Mouse (Mus musculus): ENCODE measurements around the gene Dzip1.

Gene Dzip1

GRCm38 (mm10) chr14:118924673-118925615 lies at the start of gene Dzip1:
Gene Dzip1 (minus strand): TSS chr14:118925460.
- peak; percentile 89 for ATAC-seq (ENCODE audit: low TSS enrichment)

DNA sequence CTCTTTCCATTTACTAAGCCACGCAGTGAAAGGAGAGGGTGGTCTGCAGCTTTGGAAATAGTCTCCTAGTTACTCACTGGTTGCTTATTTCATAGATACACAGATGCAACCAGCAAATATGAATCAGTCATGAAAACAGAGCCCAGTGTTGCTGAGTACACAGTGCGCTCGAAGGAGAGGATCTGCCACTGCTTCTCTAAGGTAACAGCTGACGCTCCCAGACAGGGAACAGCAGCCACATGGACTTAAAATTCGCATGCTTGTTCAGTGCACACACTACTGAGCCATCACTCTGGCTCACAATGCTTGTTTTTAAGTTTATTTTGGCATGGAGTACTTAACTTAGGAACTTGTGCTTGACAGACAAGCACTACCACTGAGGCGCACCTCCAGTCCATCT lies 47.0 kb upstream of the Dzip1 start:
- no peak for ATAC-seq (ENCODE audit: low TSS enrichment)

DNA sequence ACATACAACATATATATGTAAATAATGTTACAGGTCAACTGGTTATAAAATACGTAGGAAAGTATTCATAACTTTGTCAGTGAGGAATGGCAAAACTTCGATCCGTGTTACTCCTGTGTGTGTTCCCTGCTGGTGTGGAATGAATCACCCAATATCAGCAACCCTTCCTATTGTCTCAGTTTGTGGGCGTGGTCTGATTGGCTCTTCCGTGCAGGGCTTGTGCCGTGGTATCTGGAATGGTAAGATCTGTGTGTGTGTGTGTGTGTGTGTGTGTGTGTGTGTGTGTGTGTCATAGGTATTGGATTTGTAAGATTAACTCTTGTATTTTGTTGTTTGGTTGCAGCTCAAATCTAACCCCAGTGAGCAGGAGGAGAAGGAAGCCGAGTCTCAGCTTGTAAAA lies 42.4 kb upstream of the Dzip1 start:
- no peak for ATAC-seq (ENCODE audit: low TSS enrichment)

DNA sequence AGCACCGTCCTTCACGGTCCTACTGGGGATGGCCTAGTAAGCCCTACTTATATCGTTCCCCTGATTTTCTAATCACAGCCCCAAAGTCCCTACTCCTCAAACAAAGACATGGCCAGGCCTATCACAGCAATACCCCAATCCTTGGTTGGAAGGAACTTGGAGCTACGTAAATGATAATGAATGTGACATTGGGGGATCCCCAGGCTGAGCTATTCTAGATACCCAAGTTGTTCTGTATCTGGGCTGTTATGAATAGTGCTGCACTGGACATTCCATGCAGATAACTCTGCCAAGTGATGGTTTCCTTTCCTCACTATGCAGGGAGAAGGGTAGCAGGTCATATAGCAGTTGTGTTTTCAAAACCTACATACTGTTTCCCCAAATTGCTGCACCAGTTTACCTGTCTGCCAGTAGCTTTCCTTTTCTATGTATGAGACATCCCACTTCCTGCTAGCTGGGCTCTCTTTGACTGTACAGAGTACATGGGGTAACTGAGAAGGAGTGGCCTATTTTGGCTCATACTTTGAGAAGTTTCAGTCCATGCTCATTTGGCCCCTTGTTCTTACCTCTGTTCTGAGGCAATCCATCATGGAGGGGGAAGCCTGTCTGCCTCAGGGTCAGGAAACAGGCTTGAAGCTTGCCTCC lies 40.2 kb upstream of the Dzip1 start:
- ATAC-seq (ENCODE audit: low TSS enrichment): no peak

DNA sequence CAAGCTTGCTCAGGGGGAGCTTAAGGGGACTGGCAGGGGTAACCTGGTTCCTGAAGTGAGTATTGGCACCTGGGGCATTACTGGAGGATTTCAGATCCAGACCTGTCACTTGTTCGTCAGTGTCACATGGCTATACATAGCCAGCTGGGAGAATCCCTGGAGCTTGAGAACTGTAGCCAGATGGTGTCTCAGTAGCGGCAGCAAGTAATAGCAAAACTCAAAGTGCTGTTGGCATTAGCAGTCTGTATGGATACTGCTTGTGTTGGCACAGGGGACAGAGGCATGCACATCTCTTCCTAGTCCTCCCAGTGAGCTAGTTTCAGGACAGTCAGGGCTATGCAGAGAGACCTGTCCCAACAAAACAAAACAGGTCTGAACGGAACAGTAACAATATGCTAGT lies 32.8 kb upstream of the Dzip1 start:
- ATAC-seq (ENCODE audit: low TSS enrichment): peak; percentile 50

DNA sequence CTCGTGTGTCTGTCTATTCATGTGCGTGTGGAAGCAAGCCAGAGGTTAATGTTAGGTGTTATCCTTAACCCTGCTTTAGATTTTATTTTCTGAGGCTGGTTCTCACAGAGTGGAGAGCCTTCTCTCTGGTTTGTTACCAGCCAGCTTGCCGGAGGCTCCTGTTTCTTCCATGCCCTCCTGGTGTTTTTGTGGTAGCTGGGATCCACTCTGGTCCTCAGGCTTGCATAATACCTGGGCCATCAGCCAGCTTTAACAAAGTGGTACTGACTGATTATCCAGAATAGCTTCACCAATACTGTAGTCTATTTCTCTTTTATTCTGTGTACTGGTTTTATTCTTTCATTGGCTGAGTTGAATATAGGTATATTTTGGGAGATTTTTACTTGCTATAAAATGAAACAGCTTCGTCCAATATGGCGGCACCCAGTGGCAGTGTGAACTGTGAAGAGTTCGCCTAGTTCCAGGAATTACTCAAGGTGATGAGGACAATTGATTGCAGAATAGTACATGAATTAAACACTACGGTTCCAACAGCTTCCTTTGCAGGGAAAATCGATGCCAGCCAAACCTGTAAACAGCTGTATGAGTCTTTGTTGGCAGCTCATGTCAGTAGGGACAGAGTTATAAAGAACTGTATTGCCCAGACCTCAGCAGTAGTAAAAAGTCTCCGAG lies 26.8 kb upstream of the Dzip1 start:
- ATAC-seq (ENCODE audit: low TSS enrichment): no peak

DNA sequence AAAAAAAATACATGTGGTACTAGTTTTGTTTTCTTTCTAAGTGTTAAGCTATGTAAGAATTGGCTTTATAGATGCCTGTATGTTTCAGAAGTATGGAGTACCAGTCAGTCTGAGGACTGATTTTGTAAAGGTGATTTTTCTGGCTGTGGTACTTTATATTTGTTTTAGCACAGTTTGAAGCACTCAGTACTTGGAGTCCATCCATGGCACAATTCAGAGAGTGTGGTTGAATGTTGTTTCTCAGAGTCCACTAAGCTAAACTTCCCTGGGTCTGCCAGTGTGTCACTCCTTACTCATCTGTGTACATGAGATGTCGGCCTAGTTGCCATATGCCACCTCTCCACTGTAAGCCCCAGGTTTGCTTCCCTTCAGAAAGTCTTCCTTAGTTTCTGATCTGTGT lies 23.6 kb upstream of the Dzip1 start:
- no peak for ATAC-seq (ENCODE audit: low TSS enrichment)

- no peak for ATAC-seq (ENCODE audit: low TSS enrichment)
Observed at GRCm38 (mm10) chr14:118944702-118945101, 19.4 kb upstream of the Dzip1 start.

GRCm38 (mm10) chr14:118942076-118942475 lies 16.8 kb upstream of the Dzip1 start:
- peak; percentile 21 for ATAC-seq (ENCODE audit: low TSS enrichment)

DNA sequence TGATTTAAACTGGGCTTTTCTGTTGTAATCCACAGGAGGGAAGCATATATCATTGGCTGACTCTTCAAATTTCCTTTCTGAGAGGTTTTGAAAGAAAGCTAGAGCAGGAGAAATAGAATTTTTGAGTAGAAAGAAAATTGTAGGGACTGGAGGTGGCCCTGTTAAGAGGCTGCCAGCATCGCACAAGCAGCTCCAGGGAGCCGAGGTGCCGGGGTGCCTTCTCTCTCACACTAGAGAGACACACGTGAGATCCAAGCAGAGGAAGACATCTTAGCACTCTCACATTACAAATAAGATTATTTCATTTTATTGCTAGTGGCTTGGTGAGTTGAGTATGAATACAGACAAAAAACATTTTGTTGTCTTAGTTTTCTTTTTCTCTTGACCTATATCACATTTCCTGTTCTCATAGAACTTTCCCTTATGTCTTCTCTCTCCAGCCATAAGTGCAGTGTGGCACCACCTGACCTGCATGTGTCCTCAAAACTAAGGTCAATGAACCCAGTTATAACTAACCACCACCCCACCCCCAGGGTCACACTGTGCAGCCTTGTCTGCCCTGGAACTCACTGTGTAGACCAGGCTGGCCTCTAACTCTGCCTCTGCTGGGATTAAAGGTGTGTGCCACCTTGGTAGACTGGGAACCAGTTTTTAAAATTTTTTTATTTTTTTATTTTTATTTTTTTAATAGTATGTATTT lies 15.7 kb upstream of the Dzip1 start:
- no peak for ATAC-seq (ENCODE audit: low TSS enrichment)

GRCm38 (mm10) chr14:118938551-118938950 lies 13.3 kb upstream of the Dzip1 start:
- no peak for ATAC-seq (ENCODE audit: low TSS enrichment)

- ATAC-seq (ENCODE audit: low TSS enrichment): peak; percentile 93
Observed at GRCm38 (mm10) chr14:118937533-118938492, 12.6 kb upstream of the Dzip1 start, which contains the start of gene Dnajc3. Gene Dnajc3 (plus strand): TSS chr14:118937976.

- ATAC-seq (ENCODE audit: low TSS enrichment): no peak
Observed at GRCm38 (mm10) chr14:118936952-118937351, 11.7 kb upstream of the Dzip1 start.

GRCm38 (mm10) chr14:118936236-118936635 lies 11.0 kb upstream of the Dzip1 start:
- ATAC-seq (ENCODE audit: low TSS enrichment): no peak

DNA sequence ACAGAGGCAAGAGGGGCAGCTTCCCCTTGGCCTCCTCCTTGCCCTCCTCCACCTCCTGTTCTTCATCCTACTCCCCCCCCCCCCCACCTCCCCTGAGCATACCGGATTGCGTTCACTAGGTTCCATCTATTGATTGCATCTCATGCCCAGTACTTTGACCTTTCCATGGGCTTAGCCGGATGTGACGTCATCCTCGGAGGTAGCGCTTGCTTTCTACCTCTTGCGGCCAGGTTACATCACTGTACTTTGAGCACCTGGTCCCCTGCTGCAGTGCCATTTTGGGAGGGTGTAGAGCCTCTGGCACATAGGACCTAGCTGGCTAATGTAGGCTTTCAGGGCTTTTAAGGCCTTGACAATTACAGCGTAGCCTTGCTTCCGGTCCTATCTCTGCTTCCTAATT lies 9.4 kb upstream of the Dzip1 start:
- ATAC-seq (ENCODE audit: low TSS enrichment): no peak

DNA sequence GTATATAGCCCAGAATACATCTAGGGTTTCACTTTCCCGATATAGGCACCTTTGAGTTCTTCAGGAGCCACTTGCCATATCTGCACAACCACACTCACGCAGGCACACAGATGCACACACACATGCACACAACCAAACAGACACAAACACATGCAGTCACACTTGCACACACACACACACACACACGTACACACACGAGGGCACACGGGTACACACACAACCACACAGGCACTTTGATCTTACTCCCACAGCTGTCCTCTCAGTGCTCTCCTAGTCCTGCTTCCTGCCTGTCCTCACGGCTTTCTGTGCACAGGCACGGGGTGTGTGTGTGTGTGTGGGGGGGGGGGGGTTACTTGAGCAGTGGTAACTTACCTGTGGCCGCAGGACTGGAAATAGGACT lies 7.7 kb upstream of the Dzip1 start:
- ATAC-seq (ENCODE audit: low TSS enrichment): no peak

DNA sequence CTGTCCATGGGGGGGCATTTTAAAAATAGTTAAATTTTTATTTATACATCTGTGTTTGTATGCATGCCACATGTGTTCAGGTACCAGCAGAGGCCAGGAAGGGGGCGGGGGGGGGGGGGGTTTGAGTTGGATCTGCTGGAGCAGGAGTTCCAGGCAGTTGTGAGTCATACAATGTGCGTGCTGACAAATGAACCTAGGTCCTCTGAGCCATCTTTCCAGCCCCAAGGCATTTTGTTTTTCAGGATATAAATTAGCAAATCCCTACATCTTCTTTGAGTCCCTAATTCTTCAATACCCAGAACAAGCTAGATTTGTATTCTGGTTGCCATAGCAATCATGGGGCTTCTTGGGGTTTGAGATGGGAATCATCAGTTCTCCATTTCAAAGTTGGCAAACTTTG lies 5.9 kb upstream of the Dzip1 start:
- no peak for ATAC-seq (ENCODE audit: low TSS enrichment)

- ATAC-seq (ENCODE audit: low TSS enrichment): no peak
Observed at GRCm38 (mm10) chr14:118930777-118931176, 5.5 kb upstream of the Dzip1 start.

- no peak for ATAC-seq (ENCODE audit: low TSS enrichment)
Observed at GRCm38 (mm10) chr14:118929779-118930178, 4.5 kb upstream of the Dzip1 start.

GRCm38 (mm10) chr14:118928565-118928964 lies 3.3 kb upstream of the Dzip1 start:
- ATAC-seq (ENCODE audit: low TSS enrichment): no peak

Measured in frontal cortex, adult (tissue).